Mouse (Mus musculus): Measurements from ENCODE around the gene Mixl1.
A peak's percentile ranks its signal among the peaks of the same experiment; 100 is the strongest.

The Mixl1 gene

DNA sequence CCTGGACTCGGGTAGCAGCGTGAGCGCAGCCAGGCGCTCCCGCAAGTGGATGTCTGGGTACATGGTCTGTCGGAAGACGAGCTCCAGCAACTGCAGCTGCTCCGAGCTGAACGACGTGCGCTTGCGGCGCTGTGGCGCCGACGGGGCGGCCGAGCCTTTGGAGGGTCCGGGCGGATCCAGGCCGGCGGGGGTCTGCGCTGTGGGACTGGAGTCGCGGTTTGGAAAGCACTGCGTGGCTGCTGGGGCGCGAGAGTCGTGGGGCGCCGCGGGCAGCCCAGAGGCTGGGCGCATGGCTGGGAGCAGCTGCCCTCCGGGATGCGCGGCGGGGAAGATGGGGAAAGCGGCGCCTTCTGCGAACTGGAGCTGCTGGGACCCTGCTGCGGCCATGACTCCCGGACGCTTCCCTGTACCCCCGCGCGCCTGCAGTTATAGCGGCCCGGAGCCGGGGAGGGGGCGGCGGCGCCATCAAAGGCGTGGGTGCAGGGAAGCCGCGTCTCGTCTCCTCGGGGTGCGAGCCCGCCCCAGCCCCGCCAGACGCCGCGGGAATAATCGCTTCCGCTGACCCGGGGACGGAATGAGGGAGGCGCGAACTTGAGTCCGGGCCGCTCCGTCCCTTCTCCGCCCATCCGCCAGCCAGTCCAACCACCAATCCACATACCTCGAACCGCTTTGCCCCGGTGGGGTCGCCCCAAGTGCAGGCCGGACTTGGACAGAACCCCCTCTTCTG lies at the start of gene Mixl1:
Gene Mixl1, minus strand, starts transcription at position 409 of the 727 bp plus-strand sequence.
- DNase-seq = peak; percentile 55

DNA sequence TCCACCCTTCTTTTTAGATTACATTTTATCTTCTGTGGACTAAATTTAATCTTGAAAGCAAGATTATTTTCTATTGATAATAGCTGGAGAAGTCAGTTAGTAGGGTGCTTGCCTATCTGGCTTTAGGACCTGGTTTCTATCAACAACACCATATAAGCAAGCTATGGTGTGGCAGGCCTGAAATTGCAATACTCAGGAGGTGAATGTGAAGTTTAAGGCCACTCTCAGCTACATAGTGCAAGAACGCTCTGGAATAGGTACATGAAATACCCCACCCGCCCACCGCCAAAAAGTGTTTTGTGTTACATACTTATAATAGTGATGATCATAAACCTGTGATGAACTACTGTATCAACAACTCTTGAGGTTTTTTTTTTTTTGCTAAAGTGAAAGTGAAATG lies 32.4 kb upstream of the Mixl1 start:
- DNase-seq = no peak

DNA sequence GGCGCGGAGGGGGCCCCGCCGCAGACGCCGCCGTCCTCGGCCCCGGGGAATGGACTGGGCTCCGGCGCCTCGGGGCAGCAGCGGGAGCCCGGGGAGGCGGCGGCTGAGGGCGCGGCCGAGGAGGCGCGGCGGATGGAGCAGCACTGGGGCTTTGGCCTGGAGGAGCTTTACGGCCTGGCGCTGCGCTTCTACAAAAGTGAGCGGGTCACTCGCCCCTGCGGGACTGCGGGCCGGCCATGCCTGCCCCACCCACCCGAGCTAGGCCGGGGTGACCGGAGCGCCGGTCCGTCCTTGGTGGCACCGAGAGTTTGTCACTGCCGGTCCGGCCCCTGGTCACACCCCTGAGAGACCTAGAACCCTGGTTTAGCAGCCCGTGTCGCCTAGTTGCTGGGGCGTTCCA lies 29.3 kb upstream of the Mixl1 start:
- no peak for DNase-seq

DNA sequence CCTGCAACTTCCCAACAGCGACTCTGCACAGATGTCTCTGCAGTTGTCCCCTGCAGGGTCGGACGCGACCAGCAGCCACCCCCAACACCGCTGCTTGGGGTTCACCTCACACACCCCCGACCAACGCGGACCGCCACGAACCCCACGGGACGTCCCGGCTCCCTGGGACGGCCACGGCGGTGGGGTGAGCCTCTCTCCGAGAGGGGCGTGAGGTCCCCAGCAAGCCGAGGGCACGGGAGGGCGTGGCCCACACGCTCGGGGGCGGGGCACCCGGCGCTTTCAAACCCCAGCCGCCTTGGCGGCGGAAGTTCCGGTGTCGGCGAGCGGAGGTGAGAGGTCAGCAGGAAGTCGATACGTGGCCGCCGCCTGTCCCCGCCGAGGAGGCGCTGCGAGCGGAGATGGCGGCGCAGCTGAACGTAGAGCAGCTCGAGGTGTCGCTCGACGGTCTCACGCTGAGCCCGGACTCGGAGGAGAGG lies 28.9 kb upstream of the Mixl1 start, which contains the start of gene Acbd3:
Gene Acbd3, plus strand, starts transcription at position 340 of the 476 bp plus-strand sequence.
- peak; percentile 96 for DNase-seq

DNA sequence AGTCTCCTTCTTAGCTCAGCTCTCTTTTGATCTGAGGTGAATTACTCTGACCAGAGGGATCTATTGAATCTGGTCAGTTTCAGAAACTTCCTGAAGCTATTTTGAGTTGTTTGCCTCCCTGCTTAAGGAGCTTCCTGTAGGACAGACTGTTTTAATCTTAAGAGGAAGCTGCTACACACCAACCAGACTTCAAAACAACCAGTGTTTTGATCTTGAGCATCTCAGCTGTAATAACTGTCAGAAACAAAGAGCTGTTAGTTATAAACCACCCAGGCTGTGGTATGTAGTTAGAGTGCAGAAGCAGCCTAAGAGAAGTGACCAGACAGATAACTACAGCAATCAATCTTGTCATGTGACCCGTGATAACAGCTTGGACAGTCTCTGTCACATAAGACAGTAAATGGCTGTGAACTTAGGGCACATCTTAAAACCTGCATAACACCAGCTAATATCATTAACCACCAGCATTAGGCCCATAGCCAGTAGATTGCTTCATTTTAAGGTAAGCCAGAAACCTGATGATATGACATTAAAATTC lies 26.9 kb upstream of the Mixl1 start:
- DNase-seq = no peak

DNA sequence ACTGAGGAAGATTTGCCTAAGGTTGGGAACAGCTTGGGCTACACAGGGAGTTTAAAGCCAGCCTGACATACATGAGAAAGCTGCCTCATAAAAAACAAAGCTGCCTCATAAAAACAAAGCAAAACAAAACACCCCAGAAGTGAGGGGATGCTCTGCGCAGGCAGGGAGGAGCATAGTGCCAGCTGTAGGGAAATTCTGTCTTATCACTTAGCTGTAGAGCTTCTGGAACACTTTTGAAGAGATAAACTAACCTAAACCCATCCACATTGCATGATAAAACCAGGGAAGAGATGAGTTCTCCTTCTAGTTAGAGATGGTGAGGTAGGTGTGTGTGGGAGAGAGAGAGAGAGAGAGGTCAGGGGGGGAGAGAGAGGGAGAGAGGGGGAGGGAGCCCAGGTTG lies 25.8 kb upstream of the Mixl1 start:
- DNase-seq = no peak

DNA sequence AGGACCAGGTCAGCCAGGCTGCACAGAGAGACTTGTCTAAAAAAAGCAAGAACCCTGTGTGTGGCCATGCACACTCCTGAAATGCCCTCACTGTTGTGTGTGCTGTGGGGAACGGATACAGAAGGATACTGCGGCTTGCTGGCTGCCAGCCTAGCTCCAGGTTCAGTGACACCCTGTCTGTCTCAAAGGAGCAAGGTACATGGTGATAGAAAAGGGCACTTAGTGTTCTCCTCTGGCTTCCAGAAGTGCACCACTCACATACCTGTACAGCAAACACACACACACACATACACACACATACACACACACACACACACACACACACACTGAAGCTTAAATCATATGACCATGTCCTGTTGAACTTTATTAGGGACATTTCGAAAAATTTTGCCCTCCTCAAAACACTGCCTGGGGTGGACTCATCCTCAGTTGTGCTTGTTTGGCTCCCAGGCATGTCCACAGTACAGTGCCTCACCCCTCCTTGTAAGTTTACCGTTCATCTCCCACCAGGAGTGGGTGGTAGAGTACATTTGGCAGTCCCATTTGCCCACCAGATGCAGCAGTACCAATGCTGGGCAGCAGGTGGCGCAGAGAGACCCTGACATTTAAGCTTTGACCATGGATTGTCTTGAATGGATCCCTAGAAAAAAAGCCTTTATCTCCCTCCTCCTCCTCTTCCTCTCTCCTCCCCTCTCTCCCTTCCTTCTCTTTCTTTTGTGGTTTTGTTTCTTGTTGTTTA lies 23.3 kb upstream of the Mixl1 start:
- DNase-seq = peak; percentile 89

DNA sequence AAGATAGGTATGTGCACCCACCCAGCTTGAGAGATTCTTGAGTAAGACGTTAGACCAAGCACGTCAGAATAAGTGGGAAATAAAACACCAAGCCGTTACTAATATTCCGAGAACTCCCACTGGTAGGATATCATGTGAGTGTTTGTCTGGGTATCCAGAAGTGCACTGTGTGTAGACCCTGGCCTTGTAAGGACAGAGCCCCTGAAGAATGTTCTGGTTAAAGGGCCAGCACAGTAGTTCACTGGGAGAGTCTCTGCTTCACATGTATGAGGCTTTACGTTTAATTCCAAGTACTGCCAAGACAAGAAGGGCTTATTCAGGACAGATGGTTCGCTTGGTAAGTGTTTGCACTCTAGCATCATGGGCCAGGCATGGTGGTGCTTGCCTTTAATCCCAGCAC lies 22.6 kb upstream of the Mixl1 start:
- no peak for DNase-seq

DNA sequence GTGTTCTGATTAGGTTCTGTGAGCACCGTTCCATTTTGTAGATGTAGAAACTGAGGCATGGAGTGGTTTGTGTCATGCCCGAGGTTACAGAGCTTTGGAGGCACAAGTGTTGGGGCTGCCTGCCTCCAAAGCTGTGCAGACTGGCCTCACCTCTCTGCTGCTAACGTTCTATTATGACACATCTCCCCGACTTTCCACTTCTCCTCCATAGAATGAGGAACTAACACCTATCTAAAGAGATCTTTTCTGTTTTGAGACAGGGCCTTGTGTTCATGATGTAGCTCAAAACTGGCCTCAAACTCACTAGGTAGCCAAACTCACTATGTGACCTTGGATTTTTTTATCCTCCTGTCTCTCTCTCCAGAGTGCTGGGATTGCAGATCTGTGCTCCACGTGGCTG lies 21.9 kb upstream of the Mixl1 start:
- DNase-seq = no peak

DNA sequence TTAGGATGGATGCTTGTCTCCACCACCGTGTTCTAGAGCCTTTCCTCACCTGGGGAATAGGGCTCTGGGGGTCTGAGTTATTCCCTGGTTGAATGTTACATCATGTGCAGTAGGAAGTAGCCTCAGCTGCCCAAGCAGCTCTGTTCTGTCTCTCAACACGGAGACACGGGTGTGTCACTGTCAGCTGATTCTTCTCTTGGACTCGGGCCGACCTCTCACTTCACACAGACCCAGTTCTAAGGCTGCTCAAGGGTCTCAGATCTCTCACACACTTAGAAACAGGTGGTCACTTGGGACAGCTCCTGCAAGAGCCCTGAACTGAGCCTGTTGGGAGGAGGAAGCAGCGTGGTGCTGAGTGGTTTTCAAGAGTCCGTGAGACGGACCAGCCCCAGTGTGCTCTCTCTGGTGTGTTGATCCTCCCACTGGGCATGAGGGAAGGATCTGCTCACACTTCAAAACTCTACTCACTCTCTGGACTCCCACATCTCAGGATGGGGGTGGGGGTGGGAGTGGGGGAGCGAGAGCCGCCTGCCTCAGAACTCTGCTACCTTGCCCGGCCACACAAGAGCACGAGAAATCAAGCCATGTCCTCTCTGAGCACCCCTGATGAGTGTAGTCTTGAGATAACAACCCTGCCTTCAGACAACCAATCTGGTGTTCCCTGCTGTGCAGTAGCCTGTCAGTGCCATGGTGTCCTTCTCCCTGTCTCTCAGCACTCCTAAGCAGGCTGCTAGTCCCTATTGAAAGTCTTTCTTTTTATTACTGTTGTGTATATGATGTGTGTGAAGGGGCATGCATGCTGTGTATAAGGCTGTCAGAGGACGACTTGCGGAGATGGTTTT lies 12.3 kb upstream of the Mixl1 start:
- DNase-seq = no peak

DNA sequence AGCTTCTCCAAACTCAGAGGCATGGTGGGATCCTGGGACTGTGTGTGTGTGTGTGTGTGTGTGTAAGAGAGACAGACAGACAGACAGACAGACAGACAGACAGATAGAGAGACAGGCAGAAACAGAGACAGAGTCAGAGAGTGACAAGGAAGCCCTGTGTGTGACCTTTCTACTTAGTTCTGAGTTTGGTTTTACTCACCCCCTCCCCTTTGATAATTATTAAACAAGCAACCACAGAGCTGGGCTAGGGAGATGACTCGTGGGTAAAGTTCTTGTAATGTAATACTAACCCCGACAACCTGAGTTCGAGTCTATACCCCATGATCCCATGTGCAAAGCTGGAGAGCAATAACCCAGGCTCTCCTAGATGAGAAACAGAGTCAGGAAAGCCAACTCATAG lies 11.0 kb upstream of the Mixl1 start:
- no peak for DNase-seq

DNA sequence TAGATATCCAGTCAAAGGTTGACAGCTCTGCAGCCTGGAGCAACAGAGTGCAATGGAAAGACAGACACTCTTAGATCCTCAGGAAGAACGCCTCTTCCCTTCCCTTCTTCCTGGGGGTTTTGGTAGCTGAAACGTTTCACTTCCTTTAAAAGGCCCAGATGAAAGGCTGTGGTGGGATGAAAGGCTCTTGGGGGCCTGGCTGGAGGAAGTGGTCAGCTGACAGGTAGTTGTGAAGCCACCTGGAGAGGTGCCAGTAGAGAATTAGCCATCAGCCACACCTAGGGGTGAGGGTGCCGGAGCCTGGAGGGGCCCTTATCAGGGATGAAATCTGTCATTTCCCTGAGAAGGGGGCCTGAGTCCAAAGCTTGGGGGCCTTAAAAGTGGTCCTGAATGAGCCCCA lies 10.5 kb upstream of the Mixl1 start:
- no peak for DNase-seq

DNA sequence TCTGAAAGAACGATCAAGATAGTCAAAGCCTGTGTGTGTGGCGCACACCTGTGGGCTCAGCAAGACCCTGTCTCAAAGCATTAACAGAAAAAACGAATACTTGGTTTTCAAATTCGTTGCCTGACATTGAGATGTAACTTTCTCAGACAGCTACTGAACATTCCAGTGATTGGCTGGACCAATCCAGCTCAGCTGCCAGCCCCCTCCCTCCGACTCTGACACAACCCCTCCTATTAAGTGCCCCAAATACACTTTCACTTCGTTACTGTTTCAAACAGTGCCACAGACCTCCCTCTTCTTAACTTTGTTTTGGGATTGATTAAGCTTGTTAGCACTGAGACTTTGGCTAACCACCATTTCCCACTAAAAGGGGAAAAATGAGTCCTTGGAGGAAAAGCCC lies 6.6 kb upstream of the Mixl1 start:
- no peak for DNase-seq

DNA sequence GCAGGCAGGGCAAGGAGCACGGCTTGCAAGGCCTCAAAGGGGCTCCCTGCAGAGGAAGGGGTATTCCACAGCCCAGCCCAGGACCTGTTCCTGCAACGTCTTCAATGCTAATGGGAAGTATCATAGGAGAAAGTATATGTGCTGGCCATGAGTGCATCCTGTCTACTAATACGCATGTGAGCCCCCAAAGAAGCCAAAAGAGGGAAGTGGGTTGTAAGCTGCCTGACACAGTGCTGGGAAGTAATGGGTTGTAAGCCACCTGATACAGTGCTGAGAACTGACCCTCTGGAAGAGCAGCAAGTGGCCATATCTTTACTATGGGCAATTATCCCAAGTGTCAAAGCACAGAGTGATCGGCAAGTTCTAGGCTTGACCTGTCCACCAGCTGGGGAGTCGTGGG lies 1.2 kb upstream of the Mixl1 start:
- no peak for DNase-seq

DNA sequence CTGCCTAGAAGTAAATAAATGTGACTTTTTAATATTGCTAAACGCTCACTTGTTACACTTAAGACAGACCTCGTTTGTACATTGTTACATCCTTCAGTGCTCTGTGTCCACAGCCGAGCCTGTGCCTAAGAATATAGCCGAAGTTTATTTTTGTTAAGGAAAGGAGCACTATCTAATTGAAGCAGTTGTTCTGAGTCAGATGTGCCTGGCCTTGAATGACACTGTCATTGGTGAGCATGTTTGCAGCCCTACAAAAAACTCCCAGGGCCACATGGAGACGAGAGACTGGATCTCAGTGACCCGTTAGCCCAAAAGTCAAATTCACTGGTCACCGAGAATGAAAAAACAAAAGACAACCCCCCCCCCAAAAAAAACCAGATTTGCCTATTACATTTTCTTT lies 5.5 kb downstream of the Mixl1 start:
- DNase-seq = no peak

Measured in retina, postnatal 1 day (tissue).